Mouse (Mus musculus) E14TG2a.4 (cell line): ENCODE results near the gene Carmil1.

Experiments used
- CTCF ChIP-seq: conservative IDR thresholded peaks from 2 replicates; pipeline ENCODE4 v1.5.1; 2014; ENCODE audit warnings: low read length
- POU5F1 ChIP-seq: IDR thresholded peaks from 2 replicates; pipeline ENCODE4 v1.6.1; 2014; ENCODE audit warnings: low read length, borderline replicate concordance

DNA sequence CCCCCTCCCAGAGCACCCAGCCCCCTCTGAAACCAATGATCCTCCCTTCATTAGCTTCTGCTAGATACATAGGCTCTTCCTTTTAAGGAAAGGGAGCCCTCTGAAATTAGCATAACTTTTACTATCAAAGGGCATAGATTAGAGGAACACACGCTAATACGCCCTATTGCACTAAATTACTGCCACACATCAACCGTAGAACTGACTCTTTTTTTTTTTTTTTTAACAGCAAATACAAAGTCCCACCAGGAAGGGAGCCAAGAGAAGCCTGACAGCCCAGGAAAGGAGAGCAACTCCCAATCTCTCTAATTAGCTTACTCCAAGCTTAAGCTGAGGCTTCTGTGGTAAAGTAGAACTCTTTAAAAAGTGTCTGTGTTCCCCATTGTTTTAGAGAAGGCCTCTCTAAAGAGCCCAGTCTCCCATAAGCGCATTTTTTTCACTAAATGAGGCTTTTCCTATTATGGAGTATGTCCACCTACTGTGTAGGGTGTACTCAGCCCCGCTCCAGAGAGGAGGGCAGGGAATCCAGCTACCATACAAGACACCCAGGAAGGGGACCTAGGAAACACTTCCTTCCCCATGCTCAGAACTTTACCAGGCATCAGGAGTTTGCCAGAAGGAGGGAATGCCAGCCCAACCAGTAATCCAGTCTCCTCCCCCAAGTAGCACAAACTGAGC, 38.0 kb downstream of the Carmil1 start:
- TF ChIP-seq CTCF (no peak), POU5F1 (no peak)
